Mouse (Mus musculus) CH12F3 (cell line): ENCODE measurements around the gene Sh3pxd2a.

Experiments
- in situ Hi-C: fragments of 300-500 bp; cut with MboI; formaldehyde crosslinking; loops from 2 replicates; pipeline ENCODE4 v1.14.3; 2020; ENCODE audit warnings: low sequenced_read_pairs

Sh3pxd2a gene

DNA sequence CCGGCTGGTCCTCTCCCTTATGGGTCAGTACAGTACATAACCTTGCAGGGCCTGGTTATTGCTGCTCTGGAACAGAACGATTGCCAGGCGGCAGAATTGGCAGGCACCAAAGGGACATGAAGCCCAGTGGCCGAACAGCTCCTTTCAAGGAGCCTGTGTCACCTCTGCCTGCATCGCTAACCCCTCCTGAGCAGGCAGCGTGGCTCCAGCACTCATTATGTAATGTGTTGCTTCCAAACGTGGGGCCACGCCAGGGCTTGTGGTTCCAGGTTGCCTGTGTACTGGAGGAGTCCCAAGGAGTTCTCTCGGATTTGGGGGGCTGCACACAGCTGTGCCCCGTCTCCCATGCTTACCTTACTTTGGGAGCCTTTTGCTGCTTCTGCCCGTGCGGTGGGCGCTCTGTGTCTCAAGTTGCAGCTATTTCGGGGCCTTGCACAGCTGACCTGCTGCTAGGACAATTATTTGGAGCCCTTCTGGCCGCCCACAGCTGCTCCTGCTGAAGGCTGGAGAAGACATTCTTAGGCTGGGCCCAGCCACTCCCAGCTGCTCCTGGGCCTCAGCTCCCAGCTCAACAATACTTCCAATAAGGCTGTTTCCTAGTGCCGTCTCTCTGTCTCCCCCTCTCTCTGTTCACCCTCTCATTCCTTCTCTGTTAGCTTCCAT is 215.2 kb downstream of the Sh3pxd2a start:
- in situ Hi-C loops: no loop called here

DNA sequence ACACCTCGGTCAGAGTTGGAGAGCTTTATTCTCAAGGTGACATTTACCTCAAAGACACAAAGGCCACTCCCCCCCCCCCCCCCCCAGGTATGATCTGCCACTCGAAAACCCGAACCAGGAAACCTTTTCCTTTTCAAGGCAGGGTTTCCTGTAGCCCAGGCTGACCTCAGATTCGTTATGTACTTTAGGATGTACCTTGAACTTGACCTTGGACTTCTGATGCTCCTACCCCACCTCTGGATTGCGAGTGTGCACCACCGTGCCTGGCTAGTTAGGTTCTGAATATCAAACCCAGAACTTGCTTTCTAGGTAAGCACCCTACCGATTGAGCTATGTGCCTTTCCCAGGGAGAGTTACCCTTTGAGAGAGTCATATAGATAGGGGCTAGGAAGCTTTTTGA is 215.9 kb downstream of the Sh3pxd2a start:
- in situ Hi-C loops: no loop called here

DNA sequence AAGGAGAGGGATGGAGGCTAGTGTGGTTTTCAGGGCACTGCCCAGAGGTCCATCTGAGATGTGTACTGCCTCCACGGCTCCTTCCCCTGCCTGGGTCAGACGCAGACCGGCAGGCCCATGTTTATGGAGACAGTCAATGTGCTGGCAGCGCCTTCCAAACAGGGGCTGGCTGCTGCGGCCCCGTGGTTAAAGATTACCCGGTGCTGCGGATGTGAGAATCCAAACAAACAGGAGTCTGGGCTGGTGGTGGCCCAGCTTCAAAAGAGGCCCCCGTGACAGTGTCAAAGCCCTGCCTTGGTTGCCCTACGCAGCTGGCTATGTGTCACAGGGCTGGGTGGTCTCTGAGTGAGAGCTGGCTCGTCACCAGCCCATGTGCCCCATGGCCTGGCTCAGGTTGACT is 216.4 kb downstream of the Sh3pxd2a start:
- in situ Hi-C loops: no loop called here

DNA sequence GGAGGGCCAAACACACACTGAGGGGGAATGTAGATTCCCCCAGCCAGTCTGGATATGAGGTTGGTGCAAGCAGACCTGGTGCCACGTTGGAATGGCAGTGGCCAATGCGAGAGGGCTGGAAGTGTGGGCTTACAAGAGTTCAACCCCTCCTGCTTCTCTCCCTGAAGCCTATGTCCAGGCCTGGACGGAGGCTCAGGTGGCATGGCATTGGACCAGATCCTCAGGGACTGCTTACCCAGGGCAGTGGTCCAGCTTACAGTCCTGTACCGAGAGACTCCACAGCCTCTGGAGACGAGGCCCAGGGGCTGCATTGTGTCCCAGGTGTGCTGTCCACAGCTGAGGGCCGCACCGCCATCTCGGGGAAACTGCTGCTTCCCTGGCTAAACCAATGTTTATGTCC is 218.7 kb downstream of the Sh3pxd2a start:
- in situ Hi-C loops: no loop called here

DNA sequence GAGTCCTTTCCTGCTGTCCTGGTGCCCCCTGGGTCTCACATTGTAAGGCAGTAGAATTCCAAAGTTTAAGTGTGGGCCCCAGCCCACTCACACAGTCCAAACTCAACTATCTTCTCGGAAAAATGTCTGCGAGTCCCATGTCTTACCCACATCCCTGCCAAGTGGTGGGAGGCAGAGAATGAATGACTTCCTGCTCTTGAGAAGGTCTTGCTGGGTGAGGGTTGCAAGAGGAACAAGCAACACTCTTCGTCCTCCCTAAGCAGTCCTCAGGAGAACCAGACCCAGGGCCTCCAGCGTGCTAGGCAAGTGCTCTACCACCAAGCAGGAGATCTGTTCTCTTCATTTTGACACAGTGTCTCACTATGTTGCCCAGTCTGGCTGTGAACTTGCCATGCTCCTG is 222.0 kb downstream of the Sh3pxd2a start:
- in situ Hi-C loops: no loop called here

DNA sequence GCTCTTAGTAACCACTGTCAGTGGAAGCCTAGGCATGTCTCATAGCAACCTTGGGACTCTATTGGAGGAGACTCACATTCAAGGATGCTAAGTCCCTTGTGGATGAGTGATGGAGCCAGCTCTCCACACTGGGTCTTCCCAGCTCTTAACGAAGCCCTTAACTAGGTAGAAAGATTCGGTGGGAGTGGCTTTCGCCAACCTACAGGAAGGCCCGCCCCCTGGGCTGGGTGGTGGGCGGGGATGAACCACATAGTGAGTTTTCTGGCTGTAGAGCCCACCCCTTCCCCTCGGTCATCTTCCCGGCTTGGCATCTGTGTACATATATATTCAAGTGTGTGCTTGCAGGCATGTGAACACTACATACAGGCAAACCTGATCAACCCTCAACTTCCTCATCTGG is 223.2 kb downstream of the Sh3pxd2a start:
- in situ Hi-C loops: no loop called here

DNA sequence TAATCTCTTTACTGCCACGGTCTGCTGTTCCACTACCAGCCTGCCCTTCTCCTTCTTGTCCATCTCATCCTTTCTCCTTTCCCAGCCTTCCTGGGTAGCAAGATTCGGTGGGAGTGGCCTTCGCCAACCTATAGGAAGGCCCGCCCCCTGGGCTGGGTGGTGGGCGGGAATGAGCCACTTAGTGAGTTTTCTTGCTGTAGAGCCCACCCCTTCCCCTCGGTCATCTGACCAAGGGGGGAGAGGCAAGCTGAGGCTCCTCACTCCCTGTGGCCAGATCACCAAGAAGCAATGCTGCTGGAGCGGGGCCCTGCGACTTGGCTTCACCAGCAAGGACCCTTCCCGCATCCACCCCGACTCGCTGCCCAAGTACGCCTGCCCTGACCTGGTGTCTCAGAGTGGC is 224.1 kb downstream of the Sh3pxd2a start:
- in situ Hi-C loops: no loop called here

DNA sequence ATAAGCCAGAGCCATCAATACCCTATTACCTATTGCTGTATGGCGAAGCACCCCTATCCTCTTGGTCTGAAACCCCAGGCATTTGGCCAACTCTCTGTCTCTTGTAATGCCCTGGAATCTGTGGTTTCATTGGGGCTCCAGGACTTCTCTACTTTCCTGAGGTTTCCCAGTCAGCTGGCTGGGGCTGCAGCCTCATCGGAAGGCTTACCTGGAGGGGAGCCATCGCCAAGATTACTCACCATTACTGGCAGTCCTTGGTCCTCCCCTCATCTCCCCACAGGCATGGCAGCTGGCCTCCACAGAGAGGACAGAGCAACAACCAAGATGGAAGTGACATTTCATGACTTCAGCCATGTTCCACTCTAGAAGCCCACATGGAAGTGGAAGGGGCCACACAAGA is 231.1 kb downstream of the Sh3pxd2a start:
- in situ Hi-C loops: no loop called here

DNA sequence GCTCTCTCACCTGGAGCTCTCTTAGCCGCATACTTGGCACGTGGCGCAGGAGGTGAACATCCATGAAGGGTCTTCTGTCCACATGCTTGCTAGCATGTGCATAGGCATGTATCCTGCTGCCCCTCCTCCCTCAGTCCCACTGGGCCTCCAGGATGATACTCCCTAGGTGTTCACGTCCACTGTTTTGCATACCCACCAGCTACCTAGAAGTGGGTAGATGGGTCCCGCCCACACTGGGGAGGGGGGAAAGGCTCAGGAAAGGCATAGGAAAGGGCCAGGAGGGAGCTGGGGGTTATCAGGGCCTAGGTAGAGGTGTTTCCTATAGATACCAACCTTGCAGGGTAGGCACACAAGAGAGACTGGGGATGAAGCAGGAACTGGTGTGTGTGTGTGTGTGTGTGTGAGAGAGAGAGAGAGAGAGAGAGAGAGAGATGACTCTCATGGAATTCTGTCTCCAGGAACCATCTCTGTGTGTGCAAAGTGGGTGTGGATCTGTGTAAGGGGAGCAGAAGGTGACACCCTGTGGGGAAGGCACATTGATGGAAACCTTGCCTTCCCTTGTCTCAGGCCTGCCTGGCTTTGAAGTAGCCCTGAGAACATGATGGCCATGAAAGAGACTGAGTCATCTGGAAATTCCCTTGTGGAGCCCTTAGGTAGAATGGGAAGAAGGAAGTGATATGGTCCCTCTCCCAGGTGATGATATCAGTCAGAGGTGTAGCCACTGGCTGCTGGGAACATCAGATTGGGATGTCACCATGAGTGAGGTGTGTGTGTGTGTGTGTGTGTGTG is 231.9 kb downstream of the Sh3pxd2a start:
- in situ Hi-C loops: no loop called here

DNA sequence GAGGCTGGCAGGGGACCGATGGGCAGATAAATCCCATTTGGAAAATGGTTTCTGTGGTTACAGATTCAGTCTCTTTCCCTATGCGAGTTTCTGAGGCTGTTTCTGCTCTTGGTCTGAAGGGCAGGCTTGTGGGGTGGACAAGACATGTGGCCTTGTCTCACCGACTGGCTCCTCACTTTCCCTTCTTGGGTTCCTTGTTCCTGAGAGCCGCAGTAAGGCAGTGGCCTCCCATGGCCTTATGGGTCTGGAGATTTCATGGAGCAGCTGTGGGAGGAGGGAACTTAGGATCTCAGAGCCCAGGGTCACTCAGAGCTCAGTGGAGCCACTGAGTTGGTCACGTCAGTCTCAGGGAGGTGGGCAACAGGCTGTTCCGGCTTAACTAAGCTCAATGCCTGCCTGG is 232.8 kb downstream of the Sh3pxd2a start:
- in situ Hi-C loops: no loop called here

DNA sequence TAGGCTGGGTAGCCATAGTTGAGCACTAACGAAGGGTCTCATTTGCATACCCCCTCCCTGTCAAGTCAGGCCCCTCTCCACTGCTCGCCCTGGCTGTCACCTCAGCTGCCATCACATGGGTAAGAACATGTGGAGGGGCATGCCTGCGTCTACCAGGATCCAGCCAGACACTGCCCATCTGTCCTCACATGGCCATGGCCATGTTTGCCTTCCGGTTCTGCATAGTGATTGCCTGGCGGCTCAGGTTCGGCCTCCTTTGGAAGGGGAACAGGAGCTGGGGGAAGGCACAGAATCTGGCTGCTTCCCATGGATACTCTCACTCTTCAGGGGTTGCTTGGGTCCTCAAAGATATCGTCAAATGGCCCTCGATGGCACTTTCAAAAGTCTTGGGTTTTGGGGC is 233.5 kb downstream of the Sh3pxd2a start:
- in situ Hi-C loops: no loop called here

DNA sequence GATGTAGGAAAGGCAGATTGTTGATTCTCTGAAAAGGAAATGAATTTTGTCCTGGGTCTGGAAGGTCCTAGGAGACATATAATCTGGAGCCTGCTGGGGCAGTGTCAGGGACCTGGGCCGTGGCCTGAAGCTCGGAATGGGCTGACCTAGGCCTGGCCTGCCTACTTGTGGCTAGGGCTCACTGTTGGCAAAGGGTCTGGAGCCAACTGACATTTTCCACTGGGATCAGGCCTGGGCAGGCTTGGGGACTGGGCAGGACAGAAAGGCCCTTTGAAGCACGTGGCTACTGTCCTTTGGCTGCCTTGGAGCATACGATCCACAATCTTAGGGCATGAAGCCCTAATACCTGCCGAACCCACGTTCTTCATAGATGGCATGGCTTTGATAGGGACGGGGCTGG is 234.1 kb downstream of the Sh3pxd2a start:
- in situ Hi-C loops: no loop called here

DNA sequence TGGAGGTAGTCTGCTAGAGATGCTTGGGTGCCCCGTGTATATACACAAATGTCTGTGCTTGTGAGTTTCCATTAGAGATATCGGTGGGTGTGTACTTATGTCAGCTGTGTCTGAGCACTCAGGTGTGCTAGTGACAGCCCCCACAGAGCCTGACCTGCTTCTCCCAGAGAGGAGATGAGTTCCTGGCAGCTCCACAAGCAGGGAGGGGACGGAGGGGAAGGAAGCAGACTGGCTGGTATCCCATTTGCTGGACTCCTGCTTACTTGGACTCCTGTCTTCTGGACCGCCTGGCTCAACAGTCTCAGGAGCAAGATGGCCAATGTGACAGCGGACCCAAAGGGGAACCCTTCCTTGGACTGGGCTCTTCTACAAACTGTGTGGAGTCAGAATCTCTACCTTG is 234.7 kb downstream of the Sh3pxd2a start:
- in situ Hi-C loops: no loop called here

DNA sequence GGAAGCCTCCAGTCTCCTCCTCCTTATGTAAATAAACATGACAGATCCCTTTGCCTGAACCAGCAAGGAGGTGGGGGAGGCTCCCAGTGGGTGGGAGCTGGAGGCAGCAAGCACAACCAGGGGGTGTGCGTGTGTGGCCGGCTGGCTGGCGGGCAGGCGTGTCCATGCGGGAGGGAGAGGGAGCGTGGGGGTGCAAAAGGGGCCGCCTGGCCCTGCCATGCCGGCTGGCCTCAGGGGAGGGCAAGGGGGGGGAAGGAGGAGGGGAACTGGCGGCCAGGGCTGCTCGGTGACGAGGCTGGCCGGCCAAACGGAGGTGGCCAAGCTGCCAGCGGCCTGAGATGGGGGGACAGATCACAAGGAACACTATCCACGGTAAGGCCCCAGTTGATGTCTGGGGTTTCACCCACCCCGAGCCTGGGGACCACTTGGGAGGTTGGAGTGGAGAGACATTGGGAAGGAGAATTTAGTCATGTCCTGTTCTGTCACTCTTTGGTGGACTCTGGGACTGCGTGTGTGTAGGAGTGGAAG is 235.4 kb downstream of the Sh3pxd2a start:
- in situ Hi-C loops: no loop called here

DNA sequence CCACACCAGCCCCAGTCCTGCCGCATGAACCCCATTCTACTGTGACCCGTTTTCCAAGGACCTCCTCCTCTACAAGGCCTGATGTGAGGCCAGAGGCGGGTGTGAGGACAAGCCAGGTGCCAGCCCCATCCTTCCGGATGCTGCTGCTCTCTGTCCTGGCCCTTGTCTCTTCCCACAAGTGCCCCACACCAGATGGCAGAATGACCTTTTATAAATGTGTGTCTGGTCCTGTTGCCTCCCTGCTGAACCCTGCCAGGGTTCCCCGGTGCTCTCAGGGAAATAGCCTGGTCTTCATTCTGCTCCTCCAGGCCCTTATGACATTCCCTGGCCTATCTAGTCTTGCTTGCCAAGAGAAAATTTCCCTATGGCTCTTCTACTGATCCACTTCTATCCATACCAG is 238.4 kb downstream of the Sh3pxd2a start:
- in situ Hi-C loops: no loop called here

DNA sequence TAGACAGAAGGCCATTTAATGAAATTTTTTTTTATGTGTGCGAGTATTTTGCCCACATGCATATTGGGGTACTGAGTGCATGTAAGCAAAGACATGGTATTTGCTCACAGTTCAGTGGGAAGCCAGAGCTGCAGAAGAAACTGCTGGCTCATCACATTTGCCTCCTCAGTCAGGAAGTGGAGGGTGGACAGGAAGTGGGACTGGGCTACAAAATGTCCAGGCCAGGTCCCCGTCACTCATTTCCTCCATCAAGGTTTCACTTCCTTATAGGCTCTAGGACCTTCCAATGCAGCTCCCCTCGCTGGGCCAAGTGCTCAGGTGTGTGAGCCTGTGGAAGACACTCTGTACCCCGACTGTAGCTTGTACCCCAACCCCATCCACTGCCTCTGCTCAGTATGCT is 239.5 kb downstream of the Sh3pxd2a start:
- in situ Hi-C loops: no loop called here

DNA sequence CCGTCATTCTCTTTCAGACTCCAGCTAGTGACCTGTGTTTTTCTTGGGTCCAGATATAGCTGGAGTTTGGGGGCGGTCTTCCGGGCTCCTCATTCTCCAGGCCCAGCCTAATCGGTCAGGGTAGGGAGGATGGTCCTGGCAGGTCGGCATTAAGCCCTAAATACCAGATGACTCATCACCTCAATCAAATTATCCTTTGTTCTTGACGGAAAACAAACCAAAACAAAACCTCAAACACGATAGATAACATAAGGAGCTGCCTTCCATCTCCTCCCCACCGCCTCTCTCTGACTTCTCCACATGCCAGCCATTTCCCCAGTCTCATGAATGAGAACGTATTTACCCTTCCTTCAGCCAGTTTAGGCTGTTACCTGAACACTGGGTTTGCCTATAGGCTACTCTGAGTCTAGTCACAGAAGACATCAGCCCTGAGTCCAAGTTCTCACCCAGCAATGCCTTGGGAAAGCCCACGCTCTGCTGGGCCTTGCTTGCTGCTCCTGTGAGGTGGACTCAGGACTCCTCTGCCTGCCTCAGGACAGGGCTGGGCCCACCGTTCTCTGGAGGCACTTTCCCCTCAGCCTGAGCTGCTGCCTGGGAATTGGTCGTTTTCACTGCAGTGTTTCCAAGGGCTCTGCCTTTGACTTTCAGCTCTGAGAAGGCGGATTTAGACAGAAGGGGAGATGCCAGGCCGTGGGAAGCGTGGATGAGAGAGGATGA is 241.2 kb downstream of the Sh3pxd2a start:
- in situ Hi-C loops: no loop called here

DNA sequence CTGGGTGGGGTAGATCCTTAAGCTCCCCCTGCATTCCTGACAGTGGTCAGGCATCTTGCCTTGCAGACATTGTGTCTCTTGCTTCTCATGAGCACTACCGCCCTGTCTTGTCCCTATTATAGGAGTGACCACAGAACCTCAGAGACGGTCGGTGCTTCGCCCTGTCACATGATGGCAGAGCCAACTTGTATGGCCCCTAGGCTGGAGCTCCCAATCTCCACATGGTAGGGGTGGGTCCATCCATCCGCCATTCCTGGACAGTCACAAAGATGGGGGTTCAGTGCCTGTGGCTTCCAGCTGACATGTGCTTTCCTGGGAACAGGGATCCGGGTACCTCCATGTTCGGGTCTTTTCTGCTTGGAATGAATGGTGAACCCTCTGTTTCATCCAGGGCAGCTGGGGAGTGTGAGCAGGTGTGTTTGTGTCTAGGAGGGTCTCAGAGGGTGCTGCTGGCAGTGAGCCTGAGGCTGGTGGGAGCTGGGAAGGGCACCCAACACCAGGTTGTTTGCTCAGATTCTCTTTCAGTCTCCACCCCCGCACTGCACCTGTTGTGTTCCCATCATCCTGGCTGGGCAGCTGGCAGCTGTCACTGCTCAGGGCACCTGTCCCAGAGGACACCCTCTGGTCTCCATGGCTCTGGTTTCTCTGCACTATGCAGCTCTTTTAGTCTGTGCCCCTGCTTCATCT is 241.9 kb downstream of the Sh3pxd2a start:
- in situ Hi-C loops: no loop called here

DNA sequence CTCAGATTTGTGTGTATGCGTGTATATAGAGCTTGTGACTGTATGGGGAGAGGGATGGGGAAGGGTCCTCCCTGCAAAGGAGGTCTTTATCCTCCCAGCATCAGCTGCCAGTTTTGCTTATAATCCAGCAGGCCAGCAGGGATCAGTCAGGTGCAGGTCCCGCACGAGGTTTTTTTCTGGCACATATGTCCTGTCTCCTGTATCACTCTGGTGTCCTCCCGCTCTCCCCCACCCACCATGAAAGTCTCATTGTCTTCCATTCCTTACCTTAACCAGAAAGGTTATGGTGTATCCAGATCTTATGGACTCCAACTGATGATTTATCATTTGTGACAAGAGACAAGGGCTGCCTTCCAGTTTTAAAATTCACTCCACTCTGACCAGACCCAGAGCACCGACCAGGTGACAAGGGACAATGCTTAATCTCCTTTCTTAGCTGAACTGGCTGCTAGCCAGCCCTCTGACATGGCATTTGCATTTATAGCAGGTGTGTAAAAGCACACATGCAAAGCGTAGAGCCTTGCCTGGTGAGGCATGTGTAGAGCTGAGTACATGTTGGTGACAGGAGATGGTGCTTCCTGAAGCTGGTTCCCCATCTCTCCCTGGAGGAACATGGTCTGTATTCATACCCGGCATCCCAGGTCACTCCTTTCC is 242.6 kb downstream of the Sh3pxd2a start:
- in situ Hi-C loops: no loop called here

DNA sequence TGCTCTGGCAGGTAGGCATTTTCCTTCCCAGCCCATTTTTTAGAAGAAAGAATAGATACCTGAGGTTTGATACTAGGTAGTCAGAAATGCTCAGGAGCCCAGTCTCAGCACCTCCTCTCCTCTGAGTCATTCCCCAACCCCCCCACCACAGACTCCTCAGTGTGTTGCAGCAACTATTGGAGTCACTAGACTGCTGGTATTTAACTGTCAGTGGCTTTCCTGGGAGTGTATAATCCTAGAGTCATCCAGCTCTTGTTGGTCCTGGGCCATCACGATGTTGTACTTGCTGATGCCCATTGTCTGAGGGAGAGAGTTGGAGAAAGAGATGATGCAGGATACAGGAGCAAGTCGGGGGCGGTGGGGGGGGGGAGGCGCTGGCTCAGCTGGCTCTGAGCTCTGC is 243.2 kb downstream of the Sh3pxd2a start:
- in situ Hi-C loops: no loop called here

DNA sequence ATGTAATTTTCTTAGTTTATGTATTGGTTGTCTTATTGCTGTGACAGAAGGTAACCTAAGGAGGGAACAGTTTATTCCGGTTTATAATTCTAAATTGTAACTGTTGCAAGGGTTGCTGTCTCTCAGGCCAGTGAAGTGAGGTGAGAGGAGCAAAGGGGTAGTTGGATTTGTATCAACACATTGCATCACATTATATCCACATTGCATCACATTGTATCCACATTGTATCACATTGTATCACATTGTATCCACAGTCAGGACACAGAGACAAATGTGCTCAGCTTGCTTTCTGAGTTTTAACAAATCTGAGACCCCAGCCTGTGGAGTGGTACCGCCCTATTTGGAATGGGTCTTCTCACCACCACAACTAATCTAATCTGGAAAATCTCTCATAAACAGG is 244.0 kb downstream of the Sh3pxd2a start:
- in situ Hi-C loops: no loop called here
